Mouse (Mus musculus) bone marrow macrophage, adult 2 months (primary cell): ENCODE measurements around the gene Rasal1.

Source experiments
- CTCF ChIP-seq: IDR thresholded peaks from 2 replicates; pipeline ENCODE4 v1.5.1; 2012; ENCODE audit warnings: low read depth, mild to moderate bottlenecking, low read length, moderate library complexity
- POLR2A ChIP-seq: IDR thresholded peaks from 2 replicates; pipeline ENCODE4 v1.6.1; 2012; ENCODE audit warnings: mild to moderate bottlenecking, low read depth, low read length, borderline replicate concordance

DNA sequence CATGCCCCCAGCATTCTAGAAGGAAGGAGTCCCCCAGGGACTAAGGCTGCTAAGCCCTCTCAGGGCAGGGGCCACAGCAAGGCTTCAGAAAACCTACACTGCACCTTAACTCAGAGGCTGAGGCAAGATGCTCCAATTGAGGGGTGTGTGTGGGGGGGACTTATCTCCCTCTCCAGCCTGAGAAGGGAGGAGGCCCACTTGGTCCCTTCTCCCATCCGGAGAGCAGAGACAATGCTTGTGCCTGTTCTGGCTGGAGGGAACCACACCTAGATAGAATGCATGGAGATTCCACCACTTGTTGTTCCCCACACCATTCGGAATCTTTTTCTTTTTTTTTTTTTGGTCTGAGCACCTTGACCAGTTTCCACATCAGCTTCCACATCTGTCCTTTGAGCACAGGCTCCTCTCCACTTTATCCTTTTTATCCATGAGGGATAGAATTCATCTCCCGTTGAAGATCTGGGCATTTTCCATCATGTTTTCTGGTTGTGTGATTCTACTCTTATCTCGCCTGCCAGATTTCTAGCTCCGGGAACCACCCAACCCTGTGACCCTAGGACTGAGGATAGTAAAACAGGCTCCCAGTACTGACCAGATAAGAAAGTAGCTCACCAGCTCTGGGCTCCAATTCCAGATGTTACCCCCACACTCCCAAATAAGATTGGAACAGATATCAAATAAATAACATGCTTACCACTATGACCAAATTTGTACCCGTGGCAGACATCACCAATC is 38.3 kb downstream of the Rasal1 start:
- TF ChIP-seq CTCF (no peak), POLR2A (no peak)
